Mouse (Mus musculus): ENCODE data around the gene Gfod2. TPM values are rescaled to one million over a fixed set of nuclear protein-coding genes. Genes with fewer than 3 reads are reported as not detected.

The Gfod2 gene
- polyA plus RNA-seq, 1 experiment: 9.7 TPM

- H3K36me3 ChIP-seq (replicated peaks; ENCODE audit: low read length): peaks cover 41% of the 10 kb centered on the region
- H3K4me1 ChIP-seq: peaks cover 25% of the 10 kb centered on the region
- H3K4me3 ChIP-seq (replicated peaks): no peak overlapping the region
- TF ChIP-seq FLI1 (IDR thresholded peaks at IDR 0.05; ENCODE audit: low read length) (no peak), GATA1 (IDR thresholded peaks at IDR 0.05; ENCODE audit: borderline replicate concordance, low read length) (no peak)
- no peaks in the 10 kb centered on the region for H3K9me3 ChIP-seq
- peaks cover 2% of the 10 kb centered on the region for H3K27me3 ChIP-seq (replicated peaks)
These were observed 71.0 kb downstream of the Gfod2 start for GRCm38 (mm10) chr8:105687512-105687911.

- H3K4me1 ChIP-seq: peaks cover 25% of the 10 kb centered on the region
- TF ChIP-seq FLI1 (IDR thresholded peaks at IDR 0.05; ENCODE audit: low read length): no peak
- no peak for TF ChIP-seq GATA1 (IDR thresholded peaks at IDR 0.05; ENCODE audit: borderline replicate concordance, low read length)
- H3K4me3 ChIP-seq (replicated peaks): peak overlapping the region; percentile 90
- peaks cover 46% of the 10 kb centered on the region for H3K36me3 ChIP-seq (replicated peaks; ENCODE audit: low read length)
- no peaks in the 10 kb centered on the region for H3K27me3 ChIP-seq (replicated peaks)
- no peaks in the 10 kb centered on the region for H3K9me3 ChIP-seq
These were observed 71.9 kb downstream of the Gfod2 start for GRCm38 (mm10) chr8:105686551-105686950.

- Histone ChIP-seq H3K4me1 (peaks cover 25% of the 10 kb centered on the region), H3K4me3 (replicated peaks) (peak within 1 kb of the TSS; percentile 90), H3K9me3 (no peaks in the 10 kb centered on the region), H3K36me3 (replicated peaks; ENCODE audit: low read length) (peaks cover 48% of the 10 kb centered on the region), H3K27me3 (replicated peaks) (no peaks in the 10 kb centered on the region)
- no peak for TF ChIP-seq GATA1 (IDR thresholded peaks at IDR 0.05; ENCODE audit: borderline replicate concordance, low read length)
- TF ChIP-seq FLI1 (IDR thresholded peaks at IDR 0.05; ENCODE audit: low read length): no peak
These were observed 72.6 kb downstream of the Gfod2 start, which contains the start of gene Carmil2 for GRCm38 (mm10) chr8:105685796-105686308. TSS of gene Carmil2 (plus strand) at chr8:105686274.

GRCm38 (mm10) chr8:105685325-105685724 is 73.1 kb downstream of the Gfod2 start:
- TF ChIP-seq GATA1 (IDR thresholded peaks at IDR 0.05; ENCODE audit: borderline replicate concordance, low read length): no peak
- TF ChIP-seq FLI1 (IDR thresholded peaks at IDR 0.05; ENCODE audit: low read length): no peak
- Histone ChIP-seq H3K4me1 (peaks cover 25% of the 10 kb centered on the region), H3K36me3 (replicated peaks; ENCODE audit: low read length) (peaks cover 50% of the 10 kb centered on the region), H3K9me3 (no peaks in the 10 kb centered on the region), H3K27me3 (replicated peaks) (no peaks in the 10 kb centered on the region), H3K4me3 (replicated peaks) (no peak overlapping the region)

GRCm38 (mm10) chr8:105677891-105678290 is 80.6 kb downstream of the Gfod2 start:
- TF ChIP-seq GATA1 (IDR thresholded peaks at IDR 0.05; ENCODE audit: borderline replicate concordance, low read length): no peak
- no peak for TF ChIP-seq FLI1 (IDR thresholded peaks at IDR 0.05; ENCODE audit: low read length)

More at GRCm38 (mm10) chr8:105677891-105678290, 80.6 kb downstream of the Gfod2 start:
- peaks cover 94% of the 10 kb centered on the region for H3K36me3 ChIP-seq (replicated peaks; ENCODE audit: low read length)
- H3K4me3 ChIP-seq (replicated peaks): no peak overlapping the region
- peaks cover 7% of the 10 kb centered on the region for H3K4me1 ChIP-seq
- H3K27me3 ChIP-seq (replicated peaks): no peaks in the 10 kb centered on the region
- no peaks in the 10 kb centered on the region for H3K9me3 ChIP-seq

Other genes with a start within 250 kb of the Gfod2 start
- gene Hsd11b2, start 239.9 kb downstream of the Gfod2 start, polyA plus RNA-seq (2012; ENCODE audit: insufficient read depth, low replicate concordance): 0.12 TPM in 1 of 2 replicates, not detected in the other
- gene Atp6v0d1, start 192.6 kb downstream of the Gfod2 start, polyA plus RNA-seq (2012; ENCODE audit: insufficient read depth, low replicate concordance): 19.8 and 57.3 TPM in 2 replicates
- gene Ripor1, start 153.4 kb downstream of the Gfod2 start, polyA plus RNA-seq (2012; ENCODE audit: insufficient read depth, low replicate concordance): 19.3 and 27.7 TPM in 2 replicates
- 18.1 and 68.4 TPM in 2 replicates for gene Ctcf, start 122.1 kb downstream of the Gfod2 start, polyA plus RNA-seq (2012; ENCODE audit: insufficient read depth, low replicate concordance)
- not detected in 2 replicates for gene Agrp, start 121.3 kb downstream of the Gfod2 start, polyA plus RNA-seq (2012; ENCODE audit: insufficient read depth, low replicate concordance)
- 22.9 and 31.4 TPM in 2 replicates for gene Carmil2, start 72.4 kb downstream of the Gfod2 start, polyA plus RNA-seq (2012; ENCODE audit: insufficient read depth, low replicate concordance)
- 26.9 and 57.9 TPM in 2 replicates for gene Acd, start 57.6 kb downstream of the Gfod2 start, polyA plus RNA-seq (2012; ENCODE audit: insufficient read depth, low replicate concordance)
- 7.8 and 19.1 TPM in 2 replicates for gene Pard6a, start 57.5 kb downstream of the Gfod2 start, polyA plus RNA-seq (2012; ENCODE audit: insufficient read depth, low replicate concordance)
- not detected in 2 replicates for gene 4933405L10Rik, start 51.0 kb downstream of the Gfod2 start, polyA plus RNA-seq (2012; ENCODE audit: insufficient read depth, low replicate concordance)
- gene Enkd1, start 50.5 kb downstream of the Gfod2 start, polyA plus RNA-seq (2012; ENCODE audit: insufficient read depth, low replicate concordance): 22.7 and 26.1 TPM in 2 replicates
- gene Ranbp10, start 68.7 kb upstream of the Gfod2 start, polyA plus RNA-seq (2012; ENCODE audit: insufficient read depth, low replicate concordance): 10.3 and 11.1 TPM in 2 replicates
- not detected in 2 replicates for gene Tsnaxip1, start 69.1 kb upstream of the Gfod2 start, polyA plus RNA-seq (2012; ENCODE audit: insufficient read depth, low replicate concordance)
- 22.5 and 23.5 TPM in 2 replicates for gene Cenpt, start 94.6 kb upstream of the Gfod2 start, polyA plus RNA-seq (2012; ENCODE audit: insufficient read depth, low replicate concordance)
- 12.4 and 38.2 TPM in 2 replicates for gene Thap11, start 96.5 kb upstream of the Gfod2 start, polyA plus RNA-seq (2012; ENCODE audit: insufficient read depth, low replicate concordance)
- gene Nutf2, start 101.9 kb upstream of the Gfod2 start, polyA plus RNA-seq (2012; ENCODE audit: insufficient read depth, low replicate concordance): 5.8 and 51.6 TPM in 2 replicates
- 8.0 and 13.1 TPM in 2 replicates for gene Edc4, start 122.2 kb upstream of the Gfod2 start, polyA plus RNA-seq (2012; ENCODE audit: insufficient read depth, low replicate concordance)
- gene Nrn1l, start 134.9 kb upstream of the Gfod2 start, polyA plus RNA-seq (2012; ENCODE audit: insufficient read depth, low replicate concordance): 0.22 TPM in 1 of 2 replicates, not detected in the other
- gene Pskh1, start 141.8 kb upstream of the Gfod2 start, polyA plus RNA-seq (2012; ENCODE audit: insufficient read depth, low replicate concordance): 5.6 and 11.1 TPM in 2 replicates
- gene Ctrl, start 175.2 kb upstream of the Gfod2 start, polyA plus RNA-seq (2012; ENCODE audit: insufficient read depth, low replicate concordance): 0.39 TPM in 1 of 2 replicates, not detected in the other
- 63.8 and 341 TPM in 2 replicates for gene Psmb10, start 179.8 kb upstream of the Gfod2 start, polyA plus RNA-seq (2012; ENCODE audit: insufficient read depth, low replicate concordance)
- gene Lcat, start 184.7 kb upstream of the Gfod2 start, polyA plus RNA-seq (2012; ENCODE audit: insufficient read depth, low replicate concordance): 0.66 TPM in 1 of 2 replicates, not detected in the other
- 4.5 and 6.7 TPM in 2 replicates for gene Slc12a4, start 207.4 kb upstream of the Gfod2 start, polyA plus RNA-seq (2012; ENCODE audit: insufficient read depth, low replicate concordance)
- 0.46 TPM in 1 of 2 replicates, not detected in the other for gene Dpep3, start 220.8 kb upstream of the Gfod2 start, polyA plus RNA-seq (2012; ENCODE audit: insufficient read depth, low replicate concordance)
- gene Dus2, start 232.7 kb upstream of the Gfod2 start, polyA plus RNA-seq (2012; ENCODE audit: insufficient read depth, low replicate concordance): 3.6 TPM in 1 of 2 replicates, not detected in the other
- not detected in 2 replicates for gene Dpep2nb, start 247.3 kb upstream of the Gfod2 start, polyA plus RNA-seq (2012; ENCODE audit: insufficient read depth, low replicate concordance)

Measured in megakaryocyte, embryonic 14.5 days (primary cell).